Mouse (Mus musculus) ES-Bruce4 (cell line): Measurements from ENCODE around the gene Tbata.

Experiments used
- CTCF ChIP-seq: IDR thresholded peaks from one replicate; pipeline ENCODE4 v1.8.1; 2011; ENCODE audit warnings: low read depth, low read length
- POLR2A ChIP-seq: IDR thresholded peaks from one replicate; pipeline ENCODE4 v1.8.1; 2011; ENCODE audit warnings: low read length; ENCODE audit not compliant: insufficient read depth

GRCm38 (mm10) chr10:61137567-61137966 lies 34.2 kb upstream of the Tbata start:
- TF ChIP-seq POLR2A (no peak), CTCF (no peak)
